Mouse (Mus musculus) megakaryocyte, embryonic 14.5 days (primary cell): ENCODE data around the gene Krcc1. TPM values are rescaled to one million over a fixed set of nuclear protein-coding genes. Genes with fewer than 3 reads are reported as not detected.

Experiments used
- H3K27me3 ChIP-seq: replicated peaks from 2 replicates; pipeline ENCODE3; 2012; ENCODE audit warnings: inconsistent platforms
- H3K36me3 ChIP-seq: replicated peaks from 2 replicates; pipeline ENCODE3; 2012; ENCODE audit warnings: low read length, inconsistent platforms, mixed read lengths
- H3K4me1 ChIP-seq: 2 replicates; pipeline ENCODE4 v1.6.1; 2012; ENCODE audit warnings: inconsistent platforms
- H3K4me3 ChIP-seq: replicated peaks from 2 replicates; pipeline ENCODE3; 2012; ENCODE audit warnings: moderate library complexity, mild to moderate bottlenecking, inconsistent platforms
- H3K9me3 ChIP-seq: 2 replicates; pipeline ENCODE4 v1.6.1; 2012; ENCODE audit warnings: inconsistent platforms
- FLI1 ChIP-seq: IDR thresholded peaks from 2 replicates; pipeline ENCODE4 v1.6.1; 2012; ENCODE audit warnings: low read length, inconsistent platforms, mixed read lengths
- GATA1 ChIP-seq: IDR thresholded peaks from 3 replicates; pipeline ENCODE4 v1.6.1; 2012; ENCODE audit warnings: mixed read lengths, low read length, inconsistent platforms, borderline replicate concordance
- polyA plus RNA-seq: library from polyadenylated mRNA; stranded (reverse); fragments of >175 nt; gene quantifications from 2 replicates; pipeline ENCODE4 v1.2.3, GENCODE M21; 2012; ENCODE audit warnings: low replicate concordance; ENCODE audit not compliant: insufficient read depth

The Krcc1 gene
- polyA plus RNA-seq, 1 experiment, result 76.1 TPM

DNA sequence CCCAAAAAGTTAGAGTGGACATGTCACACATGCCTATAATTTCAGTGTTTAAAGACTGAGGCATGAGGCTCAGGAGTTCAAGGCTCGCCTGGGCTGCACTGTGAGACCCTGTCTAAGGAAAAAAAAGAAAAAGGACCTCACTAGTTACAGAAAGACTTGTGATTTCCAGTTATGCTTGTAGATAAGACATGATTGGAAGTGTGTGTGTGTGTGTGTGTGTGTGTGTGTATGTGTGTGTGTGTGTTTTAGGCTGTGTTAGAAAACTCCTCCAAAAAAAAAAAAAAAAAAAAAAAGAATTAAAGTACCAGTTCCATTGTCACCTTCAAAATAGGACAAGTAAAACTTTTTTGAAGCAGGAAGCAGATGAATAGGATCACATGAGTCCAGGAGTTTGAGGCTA lies 3.1 kb downstream of the Krcc1 start:
- no peaks in the 10 kb centered on the region for H3K9me3 ChIP-seq
- peaks cover 34% of the 10 kb centered on the region for H3K4me1 ChIP-seq
- peaks cover 17% of the 10 kb centered on the region for H3K36me3 ChIP-seq
- TF ChIP-seq FLI1 (no peak), GATA1 (no peak)
- no peaks in the 10 kb centered on the region for H3K27me3 ChIP-seq
- peak overlapping the region; percentile 29 for H3K4me3 ChIP-seq

GRCm38 (mm10) chr6:71279418-71279817 lies 7.9 kb downstream of the Krcc1 start:
- Histone ChIP-seq H3K36me3 (peaks cover 51% of the 10 kb centered on the region), H3K4me1 (peaks cover 10% of the 10 kb centered on the region), H3K27me3 (no peaks in the 10 kb centered on the region), H3K9me3 (no peaks in the 10 kb centered on the region), H3K4me3 (no peak overlapping the region)
- no peak for TF ChIP-seq GATA1
- TF ChIP-seq FLI1, result no peak

- no peak overlapping the region for H3K4me3 ChIP-seq
- H3K4me1 ChIP-seq, result no peaks in the 10 kb centered on the region
Measured at GRCm38 (mm10) chr6:71293509-71293908, 22.0 kb downstream of the Krcc1 start.

DNA sequence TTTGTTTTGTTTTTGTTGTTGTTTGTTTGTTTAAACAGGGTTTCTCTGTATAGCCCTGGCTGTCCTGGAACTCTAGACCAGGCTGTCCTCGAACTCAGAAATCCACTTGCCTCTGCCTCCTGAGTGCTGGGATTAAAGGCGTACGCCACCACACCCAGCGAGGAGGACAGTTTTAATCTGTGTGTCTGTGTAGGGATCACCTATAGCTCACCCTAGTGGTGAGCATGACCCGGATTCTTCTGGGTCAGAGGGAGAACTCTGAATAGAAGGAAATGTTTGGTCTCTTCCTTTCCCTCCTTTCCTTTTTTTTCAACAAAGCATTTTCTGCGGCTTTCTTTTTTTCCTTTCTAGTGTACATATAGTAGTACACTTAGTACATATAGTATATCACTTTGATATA lies 23.8 kb downstream of the Krcc1 start:
- Histone ChIP-seq H3K27me3 (peaks cover under 1% of the 10 kb centered on the region), H3K4me3 (no peak overlapping the region), H3K9me3 (no peaks in the 10 kb centered on the region; the same call in 1 of the 2 replicates), H3K4me1 (no peaks in the 10 kb centered on the region), H3K36me3 (no peaks in the 10 kb centered on the region)
- TF ChIP-seq FLI1 (no peak), GATA1 (no peak)

More at GRCm38 (mm10) chr6:71293509-71293908, 22.0 kb downstream of the Krcc1 start:
- no peaks in the 10 kb centered on the region; the same call in 1 of the 2 replicates for H3K9me3 ChIP-seq
- TF ChIP-seq FLI1, result no peak
- TF ChIP-seq GATA1, result no peak
- H3K27me3 ChIP-seq, result no peaks in the 10 kb centered on the region
- H3K36me3 ChIP-seq, result no peaks in the 10 kb centered on the region

GRCm38 (mm10) chr6:71298051-71298450 lies 26.6 kb downstream of the Krcc1 start:
- no peaks in the 10 kb centered on the region for H3K9me3 ChIP-seq
- no peaks in the 10 kb centered on the region for H3K4me1 ChIP-seq
- peaks cover 9% of the 10 kb centered on the region for H3K27me3 ChIP-seq
- no peak for TF ChIP-seq FLI1
- no peak for TF ChIP-seq GATA1
- no peak overlapping the region for H3K4me3 ChIP-seq
- no peaks in the 10 kb centered on the region for H3K36me3 ChIP-seq

DNA sequence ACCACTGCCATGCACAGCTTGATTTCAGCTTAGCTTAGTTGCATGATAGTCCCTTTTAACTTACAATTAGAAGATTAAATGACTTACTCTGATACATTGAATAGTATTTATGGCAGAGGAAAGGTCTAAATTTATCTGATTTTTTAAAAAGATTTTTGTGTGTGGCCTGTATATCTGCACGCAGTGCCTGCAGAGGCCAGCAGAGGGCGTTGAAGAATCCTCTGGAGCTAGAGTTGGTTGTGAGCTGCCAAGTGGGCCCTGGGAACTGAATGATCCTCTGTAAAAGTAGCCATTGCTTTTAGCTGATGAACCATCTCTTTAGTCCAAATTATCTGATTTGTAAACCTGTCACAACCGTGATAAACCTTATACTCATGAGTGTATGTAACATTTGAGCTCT lies 27.3 kb downstream of the Krcc1 start:
- Histone ChIP-seq H3K4me1 (no peaks in the 10 kb centered on the region), H3K9me3 (no peaks in the 10 kb centered on the region), H3K36me3 (no peaks in the 10 kb centered on the region), H3K4me3 (no peak overlapping the region), H3K27me3 (peaks cover 13% of the 10 kb centered on the region)
- no peak for TF ChIP-seq FLI1
- TF ChIP-seq GATA1, result no peak

GRCm38 (mm10) chr6:71302097-71302731 lies 30.7 kb downstream of the Krcc1 start:
- H3K9me3 ChIP-seq, result no peaks in the 10 kb centered on the region
- H3K4me1 ChIP-seq, result no peaks in the 10 kb centered on the region
- no peaks in the 10 kb centered on the region for H3K36me3 ChIP-seq
- no peak overlapping the region for H3K4me3 ChIP-seq
- TF ChIP-seq GATA1 (no peak), FLI1 (no peak)
- peaks cover 15% of the 10 kb centered on the region for H3K27me3 ChIP-seq

GRCm38 (mm10) chr6:71307486-71307885 lies 36.0 kb downstream of the Krcc1 start:
- Histone ChIP-seq H3K4me1 (no peaks in the 10 kb centered on the region), H3K9me3 (0 out of 2 replicates have a peak, but pooled peaks cover 9% of the 10 kb centered on the region), H3K4me3 (no peak overlapping the region), H3K27me3 (peaks cover 9% of the 10 kb centered on the region), H3K36me3 (no peaks in the 10 kb centered on the region)
- TF ChIP-seq FLI1 (no peak), GATA1 (no peak)

GRCm38 (mm10) chr6:71321826-71322283 lies 50.4 kb downstream of the Krcc1 start, which contains the start of gene Smyd1:
TSS of gene Smyd1 (minus strand) at chr6:71322233.
- Histone ChIP-seq H3K36me3 (no peaks in the 10 kb centered on the region), H3K4me3 (no peak within 1 kb of the TSS), H3K27me3 (peaks cover 7% of the 10 kb centered on the region), H3K4me1 (no peaks in the 10 kb centered on the region), H3K9me3 (no peaks in the 10 kb centered on the region)
- TF ChIP-seq FLI1, result no peak
- no peak for TF ChIP-seq GATA1

GRCm38 (mm10) chr6:71322491-71322921 lies 51.0 kb downstream of the Krcc1 start, which contains the start of gene Cd8b1:
TSS of gene Cd8b1 (plus strand) at chr6:71322788.
- Histone ChIP-seq H3K36me3 (no peaks in the 10 kb centered on the region), H3K9me3 (no peaks in the 10 kb centered on the region), H3K4me3 (no peak within 1 kb of the TSS), H3K4me1 (no peaks in the 10 kb centered on the region), H3K27me3 (peaks cover 7% of the 10 kb centered on the region)
- no peak for TF ChIP-seq GATA1
- no peak for TF ChIP-seq FLI1
